Mouse (Mus musculus) forebrain, embryonic 16.5 days (tissue): ENCODE measurements at regions not wholly inside any gene's neighbourhood (a gene's known extent, or its start where the extent isn't known, plus 50 kb on each side); places are given as distances from the start of the nearest gene placed in this dataset.

Experiments
- ATAC-seq: fragments of 200-750 bp; cut with Nextera tagmentation; 2 replicates; pipeline ENCODE4 v1.8.0; 2017; ENCODE audit warnings: mild to moderate bottlenecking, moderate library complexity
- H3K27ac ChIP-seq: fragments of 300-500 bp; sonication (generic); 2 replicates; pipeline ENCODE4 v1.5.1; 2014; ENCODE audit warnings: low read length, control low read depth
- H3K27me3 ChIP-seq: fragments of 300-500 bp; sonication (generic); replicated peaks from 2 replicates; pipeline ENCODE4 v1.6.1; 2014; ENCODE audit warnings: low read length; ENCODE audit not compliant: control insufficient read depth, insufficient read depth
- H3K36me3 ChIP-seq: fragments of 300-500 bp; sonication (generic); 2 replicates; pipeline ENCODE4 v1.6.1; 2014; ENCODE audit not compliant: control insufficient read depth, insufficient read depth
- H3K4me1 ChIP-seq: fragments of 300-500 bp; sonication (generic); replicated peaks from 2 replicates; pipeline ENCODE4 v1.6.1; 2014; ENCODE audit warnings: low read length; ENCODE audit not compliant: control insufficient read depth, insufficient read depth
- H3K4me2 ChIP-seq: fragments of 300-500 bp; sonication (generic); 2 replicates; pipeline ENCODE4 v1.6.1; 2014; ENCODE audit warnings: mild to moderate bottlenecking, low read length, control low read depth
- H3K4me3 ChIP-seq: fragments of 300-500 bp; sonication (generic); replicated peaks from 2 replicates; pipeline ENCODE4 v1.5.1; 2014; ENCODE audit warnings: mild to moderate bottlenecking, low read length, control low read depth
- H3K9ac ChIP-seq: fragments of 300-500 bp; sonication (generic); replicated peaks from 2 replicates; pipeline ENCODE4 v1.6.1; 2014; ENCODE audit warnings: low read depth, low read length, control low read depth
- H3K9me3 ChIP-seq: fragments of 300-500 bp; sonication (generic); 2 replicates; pipeline ENCODE4 v1.6.1; 2016; ENCODE audit warnings: low read length; ENCODE audit not compliant: control insufficient read depth
- WGBS: fragments of 180-500 bp; shearing (Covaris S2); extraction: QIAGEN DNeasy Blood & Tissue Kit; methylation state at CpG from one replicate; pipeline ENCODE4 v1.1.7; 2014; 5-methylcytosine and 5-hydroxymethylcytosine counted together

DNA sequence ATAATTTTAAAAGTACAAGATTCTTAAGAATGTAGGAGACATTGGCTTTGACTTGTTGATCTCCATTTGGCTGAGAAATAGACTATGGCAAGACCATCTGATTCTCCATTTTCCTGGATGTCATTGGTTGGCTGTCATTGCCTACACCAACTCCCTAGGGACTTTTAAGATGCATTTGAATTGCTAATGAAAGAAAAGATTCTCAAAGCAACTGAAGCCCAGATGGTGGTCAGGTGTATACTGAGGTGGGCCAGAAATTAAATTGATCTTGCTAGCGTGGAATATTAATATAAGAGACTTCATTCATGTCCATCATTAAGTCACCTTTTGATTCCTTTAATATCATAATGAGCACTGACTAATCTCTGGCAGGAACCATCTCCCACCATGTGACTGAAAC, 686.1 kb upstream of the Ptchd4 start:
- no peak overlapping the region for H3K4me3 ChIP-seq
- no peaks in the 10 kb centered on the region for H3K36me3 ChIP-seq
- ATAC-seq: no peak
- H3K27ac ChIP-seq: no peak overlapping the region
- no peak overlapping the region for H3K4me2 ChIP-seq
- no peaks in the 10 kb centered on the region for H3K9me3 ChIP-seq
- H3K27me3 ChIP-seq: no peaks in the 10 kb centered on the region
- H3K4me1 ChIP-seq: no peaks in the 10 kb centered on the region
- WGBS: 82% methylated on average over 1 of the region's 1 CpGs
- H3K9ac ChIP-seq: no peak overlapping the region

DNA sequence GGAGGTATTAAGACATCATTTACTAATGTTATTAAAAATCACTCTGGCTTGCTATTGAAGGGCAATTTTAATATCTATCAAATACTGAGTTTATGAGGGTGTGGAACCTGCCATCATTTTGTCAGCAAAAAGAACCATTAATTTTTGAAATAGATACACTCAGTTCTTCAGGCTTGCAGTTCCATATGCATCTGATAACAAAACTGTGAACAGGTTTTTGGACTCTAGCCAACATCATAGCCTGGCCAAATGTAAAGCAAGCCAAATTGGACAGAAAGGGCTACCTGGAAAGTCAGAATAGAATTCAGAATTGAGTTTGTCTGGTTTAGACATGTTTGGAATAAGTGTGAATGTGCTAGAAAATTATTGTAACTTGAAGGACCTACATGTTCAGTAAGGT, 688.2 kb upstream of the Ptchd4 start:
- Histone ChIP-seq H3K9ac (no peak overlapping the region), H3K27ac (no peak overlapping the region), H3K4me1 (no peaks in the 10 kb centered on the region), H3K9me3 (no peaks in the 10 kb centered on the region), H3K4me2 (no peak overlapping the region), H3K36me3 (no peaks in the 10 kb centered on the region), H3K27me3 (no peaks in the 10 kb centered on the region), H3K4me3 (no peak overlapping the region)
- ATAC-seq: 0 out of 2 replicates have a peak, but pooled peaks have one; percentile 23

DNA sequence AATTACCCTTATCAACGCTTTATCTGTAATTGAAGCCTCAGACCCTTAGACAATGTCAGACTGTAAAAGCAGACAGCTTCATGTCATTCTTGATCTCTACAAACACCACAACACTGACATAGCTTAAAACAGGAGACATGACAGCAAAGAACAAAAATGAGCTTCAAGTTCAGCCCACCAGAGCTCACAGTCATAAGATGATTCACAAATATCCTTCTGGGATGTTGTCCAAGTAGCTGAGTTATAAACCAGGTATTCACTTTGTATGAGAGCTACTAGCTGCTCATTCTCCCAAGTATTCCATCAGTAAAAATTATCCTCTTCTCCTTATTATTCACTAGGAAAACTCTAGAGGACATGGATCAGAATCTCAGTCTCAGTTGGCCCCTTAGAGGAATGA, 659.6 kb upstream of the Cenpq start:
- Histone ChIP-seq H3K36me3 (no peaks in the 10 kb centered on the region), H3K9me3 (no peaks in the 10 kb centered on the region), H3K27me3 (no peaks in the 10 kb centered on the region), H3K4me3 (no peak overlapping the region), H3K4me1 (no peaks in the 10 kb centered on the region), H3K9ac (no peak overlapping the region), H3K27ac (no peak overlapping the region), H3K4me2 (no peak overlapping the region)
- no peak for ATAC-seq
- 96% methylated on average over 1 of the region's 1 CpGs for WGBS
